Mouse (Mus musculus) midbrain, embryonic 16.5 days (tissue): Measurements from ENCODE around the gene Snx1. TPM values are rescaled to one million over a fixed set of nuclear protein-coding genes. Genes with fewer than 3 reads are reported as not detected.

Experiments
- ATAC-seq: fragments of 200-750 bp; cut with Nextera tagmentation; 2 replicates; pipeline ENCODE4 v1.8.0; 2017; ENCODE audit warnings: moderate TSS enrichment
- H3K27ac ChIP-seq: fragments of 300-500 bp; sonication (generic); 2 replicates; pipeline ENCODE4 v1.5.1; 2014; ENCODE audit warnings: mild to moderate bottlenecking, low read length, mixed read lengths
- H3K27me3 ChIP-seq: fragments of 300-500 bp; sonication (generic); 2 replicates; pipeline ENCODE4 v1.6.1; 2014; ENCODE audit warnings: low read depth, low read length, mixed read lengths; ENCODE audit not compliant: control insufficient read depth, insufficient read depth
- H3K36me3 ChIP-seq: fragments of 300-500 bp; sonication (generic); 2 replicates; pipeline ENCODE4 v1.6.1; 2014; ENCODE audit warnings: mild to moderate bottlenecking, low read length, moderate library complexity, mixed read lengths; ENCODE audit not compliant: control insufficient read depth, insufficient read depth
- H3K4me1 ChIP-seq: fragments of 300-500 bp; sonication (generic); 2 replicates; pipeline ENCODE4 v1.6.1; 2014; ENCODE audit warnings: mild to moderate bottlenecking, low read length, mixed read lengths; ENCODE audit not compliant: control insufficient read depth, insufficient read depth
- H3K4me2 ChIP-seq: fragments of 300-500 bp; sonication (generic); 2 replicates; pipeline ENCODE4 v1.6.1; 2014; ENCODE audit warnings: mild to moderate bottlenecking, low read length, mixed read lengths
- H3K4me3 ChIP-seq: fragments of 300-500 bp; sonication (generic); 2 replicates; pipeline ENCODE4 v1.5.1; 2014; ENCODE audit warnings: low read depth, mild to moderate bottlenecking, low read length, moderate library complexity, mixed read lengths
- H3K9ac ChIP-seq: fragments of 300-500 bp; sonication (generic); 2 replicates; pipeline ENCODE4 v1.6.1; 2014; ENCODE audit warnings: low read depth, low read length, mixed read lengths
- H3K9me3 ChIP-seq: fragments of 300-500 bp; sonication (generic); replicated peaks from 2 replicates; pipeline ENCODE4 v1.6.1; 2014; ENCODE audit warnings: mild to moderate bottlenecking, low read length, mixed read lengths; ENCODE audit not compliant: control insufficient read depth, poor library complexity, severe bottlenecking
- WGBS: fragments of 180-500 bp; shearing (Covaris S2); extraction: QIAGEN DNeasy Blood & Tissue Kit; methylation state at CpG from one replicate; pipeline ENCODE4 v1.1.7; 2014; 5-methylcytosine and 5-hydroxymethylcytosine counted together
- polyA plus RNA-seq: library from polyadenylated mRNA; unstranded; fragments of >200 nt; fragmentation: Nextera tagmentation; extraction: Ambion mirVana; gene quantifications from 2 replicates; pipeline ENCODE4 v1.2.1, GENCODE M21; 2015

The Snx1 gene
- polyA plus RNA-seq, 1 experiment from 2014 or later, result 68.0 TPM

GRCm38 (mm10) chr9:66087062-66087461 is 39.3 kb downstream of the Snx1 start:
- H3K4me2 ChIP-seq, result no peak overlapping the region
- H3K9ac ChIP-seq, result no peak overlapping the region
- 89% methylated on average over 7 of the region's 7 CpGs for WGBS
- no peaks in the 10 kb centered on the region for H3K9me3 ChIP-seq
- H3K36me3 ChIP-seq, result peaks cover 28% of the 10 kb centered on the region
- H3K27me3 ChIP-seq, result no peaks in the 10 kb centered on the region
- no peak for ATAC-seq
- H3K4me3 ChIP-seq, result no peak overlapping the region
- no peak overlapping the region for H3K27ac ChIP-seq
- H3K4me1 ChIP-seq, result no peaks in the 10 kb centered on the region

GRCm38 (mm10) chr9:66084171-66084570 is 42.2 kb downstream of the Snx1 start:
- H3K4me3 ChIP-seq, result no peak overlapping the region
- H3K27me3 ChIP-seq, result no peaks in the 10 kb centered on the region
- 85% methylated on average over 3 of the region's 3 CpGs for WGBS
- peaks cover 14% of the 10 kb centered on the region for H3K36me3 ChIP-seq
- no peak overlapping the region for H3K9ac ChIP-seq
- no peak overlapping the region for H3K27ac ChIP-seq
- H3K9me3 ChIP-seq, result no peaks in the 10 kb centered on the region
- H3K4me2 ChIP-seq, result no peak overlapping the region
- H3K4me1 ChIP-seq, result no peaks in the 10 kb centered on the region
- ATAC-seq, result no peak

- H3K4me3 ChIP-seq, result no peak overlapping the region
- ATAC-seq, result no peak
- H3K36me3 ChIP-seq, result peaks cover under 1% of the 10 kb centered on the region; the same call in 1 of the 2 replicates
- no peak overlapping the region for H3K9ac ChIP-seq
- H3K4me2 ChIP-seq, result no peak overlapping the region
- whole genome bisulfite sequencing, result 77% methylated on average over 4 of the region's 4 CpGs
- no peaks in the 10 kb centered on the region for H3K27me3 ChIP-seq
- no peaks in the 10 kb centered on the region for H3K4me1 ChIP-seq
- H3K9me3 ChIP-seq, result no peaks in the 10 kb centered on the region
- H3K27ac ChIP-seq, result no peak overlapping the region
Observed at GRCm38 (mm10) chr9:66081999-66082398, 44.4 kb downstream of the Snx1 start.

- ATAC-seq, result no peak
- H3K27me3 ChIP-seq, result no peaks in the 10 kb centered on the region
- WGBS, result 84% methylated on average over 3 of the region's 3 CpGs
Observed at GRCm38 (mm10) chr9:66080804-66081459, 45.5 kb downstream of the Snx1 start.

GRCm38 (mm10) chr9:66078493-66078892 is 47.9 kb downstream of the Snx1 start:
- no peaks in the 10 kb centered on the region for H3K36me3 ChIP-seq
- no peaks in the 10 kb centered on the region for H3K27me3 ChIP-seq
- peak overlapping the region; percentile 26 for H3K27ac ChIP-seq
- peak overlapping the region; percentile 33 for H3K4me2 ChIP-seq
- no peaks in the 10 kb centered on the region for H3K4me1 ChIP-seq
- no peaks in the 10 kb centered on the region for H3K9me3 ChIP-seq
- no peak overlapping the region for H3K4me3 ChIP-seq
- WGBS, result 11% methylated on average over 14 of the region's 14 CpGs
- ATAC-seq, result peak; percentile 25; the same call in 1 of the 2 replicates
- 0 out of 2 replicates have a peak overlapping the region, but pooled peaks have one; percentile 30 for H3K9ac ChIP-seq

More at GRCm38 (mm10) chr9:66080804-66081459, 45.5 kb downstream of the Snx1 start:
- no peaks in the 10 kb centered on the region for H3K9me3 ChIP-seq
- H3K27ac ChIP-seq, result no peak overlapping the region
- no peak overlapping the region for H3K4me2 ChIP-seq
- H3K9ac ChIP-seq, result no peak overlapping the region
- H3K4me3 ChIP-seq, result no peak overlapping the region
- no peaks in the 10 kb centered on the region for H3K36me3 ChIP-seq
- H3K4me1 ChIP-seq, result no peaks in the 10 kb centered on the region

GRCm38 (mm10) chr9:66078072-66078471 is 48.3 kb downstream of the Snx1 start:
- ATAC-seq, result no peak
- H3K9me3 ChIP-seq, result no peaks in the 10 kb centered on the region
- no peaks in the 10 kb centered on the region for H3K36me3 ChIP-seq
- 70% methylated on average over 3 of the region's 3 CpGs for WGBS
- H3K4me3 ChIP-seq, result no peak overlapping the region
- no peaks in the 10 kb centered on the region for H3K4me1 ChIP-seq
- H3K9ac ChIP-seq, result 0 out of 2 replicates have a peak overlapping the region, but pooled peaks have one; percentile 30
- peak overlapping the region; percentile 33 for H3K4me2 ChIP-seq
- no peaks in the 10 kb centered on the region for H3K27me3 ChIP-seq
- H3K27ac ChIP-seq, result peak overlapping the region; percentile 26

- no peak overlapping the region for H3K4me2 ChIP-seq
- no peak for ATAC-seq
- WGBS, result 89% methylated on average over 7 of the region's 7 CpGs
- no peak overlapping the region for H3K9ac ChIP-seq
- H3K4me1 ChIP-seq, result peaks cover 9% of the 10 kb centered on the region; the same call in 1 of the 2 replicates
- no peaks in the 10 kb centered on the region for H3K36me3 ChIP-seq
- no peak overlapping the region for H3K4me3 ChIP-seq
- peaks cover 4% of the 10 kb centered on the region for H3K27me3 ChIP-seq
- no peak overlapping the region for H3K27ac ChIP-seq
- no peaks in the 10 kb centered on the region for H3K9me3 ChIP-seq
Observed at GRCm38 (mm10) chr9:66072754-66073153, 53.6 kb downstream of the Snx1 start.

GRCm38 (mm10) chr9:66070151-66070550 is 56.2 kb downstream of the Snx1 start:
- peaks cover 13% of the 10 kb centered on the region for H3K36me3 ChIP-seq
- no peak overlapping the region for H3K9ac ChIP-seq
- no peak for ATAC-seq
- H3K4me1 ChIP-seq, result peaks cover 9% of the 10 kb centered on the region; the same call in 1 of the 2 replicates
- H3K9me3 ChIP-seq, result no peaks in the 10 kb centered on the region
- no peak overlapping the region for H3K27ac ChIP-seq
- H3K4me2 ChIP-seq, result no peak overlapping the region; the same call in 1 of the 2 replicates
- 90% methylated on average over 5 of the region's 5 CpGs for WGBS
- peaks cover 4% of the 10 kb centered on the region for H3K27me3 ChIP-seq
- no peak overlapping the region for H3K4me3 ChIP-seq

- H3K9me3 ChIP-seq, result no peaks in the 10 kb centered on the region
- H3K4me1 ChIP-seq, result peaks cover 9% of the 10 kb centered on the region; the same call in 1 of the 2 replicates
- WGBS, result 2% methylated on average over 22 of the region's 22 CpGs
- peak within 1 kb of the TSS; percentile 50 for H3K4me3 ChIP-seq
- H3K9ac ChIP-seq, result peak within 1 kb of the TSS; percentile 75
- peaks cover 4% of the 10 kb centered on the region for H3K27me3 ChIP-seq
- peak; percentile 89 for ATAC-seq
- H3K36me3 ChIP-seq, result peaks cover 14% of the 10 kb centered on the region
- H3K4me2 ChIP-seq, result peak within 1 kb of the TSS; percentile 83
- H3K27ac ChIP-seq, result no peak within 1 kb of the TSS
Observed at GRCm38 (mm10) chr9:66069583-66069982, 56.8 kb downstream of the Snx1 start, which contains the start of gene Snx22. Snx22 (minus strand) TSS chr9:66069719.
